ENCODE assay signal across 8 mouse cellular contexts in genomic region chr8:95025421-95025820, GRCm38 (mm10). TPM values are rescaled to one million over a fixed set of nuclear protein-coding genes. Genes with fewer than 3 reads are reported as not detected.
A peak's percentile ranks its signal among the peaks of the same experiment; 100 is the strongest.
DNase-seq lines count a peak whose midpoint lies in the region; ATAC-seq and TF ChIP-seq lines count a peak whose summit lies in the region.

No protein-coding gene starts in this region.

- no peak for ATAC-seq in liver, embryonic 14.5 days (ENCODE audit: insufficient read depth)
- ATAC-seq in hindbrain, embryonic 16.5 days = no peak

- WGBS in liver, embryonic 14.5 days (ENCODE audit: insufficient replicate concordance) = 59% methylated on average over 2 of the region's 2 CpGs
- 73% methylated on average over 2 of the region's 2 CpGs for WGBS in hindbrain, embryonic 16.5 days

- peak; percentile 78 for TF ChIP-seq RAD21 in MEL (IDR thresholded peaks at IDR 0.05; ENCODE audit: low read depth, low read length)

- TF ChIP-seq EP300 in MEL (IDR thresholded peaks at IDR 0.05; ENCODE audit: low read depth in 1 of 2, low read length in 2 of 2) = no peak
- no peak for TF ChIP-seq EP300 in liver, embryonic 14.5 days (IDR thresholded peaks at IDR 0.05; ENCODE audit: low read depth)

- no peak overlapping the region for H3K4me3 ChIP-seq in layer of hippocampus, adult 2 months
- H3K4me3 ChIP-seq in MEL (ENCODE audit: control insufficient read depth in 1 of 2, insufficient read depth in 1 of 2, low read depth in 2 of 2, low read length in 2 of 2) = no peak overlapping the region
- H3K4me3 ChIP-seq in liver, embryonic 14.5 days (ENCODE audit: insufficient read depth in 1 of 2, low read depth in 2 of 2, low read length in 2 of 2) = no peak overlapping the region
- no peak overlapping the region for H3K4me3 ChIP-seq in hindbrain, embryonic 16.5 days (ENCODE audit: low read length)

- H3K9me3 ChIP-seq in MEL (replicated peaks; ENCODE audit: insufficient read depth, low read length) = no peaks in the 10 kb centered on the region
- H3K9me3 ChIP-seq in liver, embryonic 14.5 days (ENCODE audit: control insufficient read depth, low read length) = no peaks in the 10 kb centered on the region
- H3K9me3 ChIP-seq in hindbrain, embryonic 16.5 days (ENCODE audit: control insufficient read depth, low read length) = no peaks in the 10 kb centered on the region

- H3K4me2 ChIP-seq in liver, embryonic 14.5 days (ENCODE audit: low read depth) = no peak overlapping the region
- H3K4me2 ChIP-seq in hindbrain, embryonic 16.5 days (ENCODE audit: low read length) = no peak overlapping the region

- no peak for TF ChIP-seq POLR2A in MEL (IDR thresholded peaks at IDR 0.05; ENCODE audit: control insufficient read depth in 1 of 2, insufficient read depth in 1 of 2, low read depth in 1 of 2, low read length in 2 of 2, poor library complexity in 1 of 2)

- H3K4me1 ChIP-seq in MEL (ENCODE audit: control insufficient read depth in 1 of 2, insufficient read depth in 2 of 2, low read length in 2 of 2) = no peaks in the 10 kb centered on the region
- H3K4me1 ChIP-seq in liver, embryonic 14.5 days (replicated peaks; ENCODE audit: control insufficient read depth in 2 of 2, insufficient read depth in 2 of 2, low read length in 1 of 2) = no peaks in the 10 kb centered on the region; a peak in 1 of 4 replicates
- H3K4me1 ChIP-seq in hindbrain, embryonic 16.5 days (ENCODE audit: control insufficient read depth, insufficient read depth, low read depth, low read length) = no peaks in the 10 kb centered on the region

- H3K79me2 ChIP-seq in MEL (ENCODE audit: control insufficient read depth, insufficient read depth, low read length, poor library complexity) = no peaks in the 10 kb centered on the region

- DNase-seq in layer of hippocampus, adult 2 months (ENCODE audit: low spot score in 2 of 2) = no peak
- no peak for DNase-seq in layer of hippocampus, adult 11-12 months (ENCODE audit: low spot score)
- peak; percentile 17 for DNase-seq in CD4-positive helper T cell, adult 2 months (ENCODE audit: low read depth, low spot score)
- DNase-seq in MEL (ENCODE audit: low read depth, low spot score) = peak; percentile 63
- no peak for DNase-seq in liver, embryonic 14.5 days (ENCODE audit: low read depth in 3 of 3, low spot score in 3 of 3)
- no peak for DNase-seq in neural tube, embryonic 10.5 days (ENCODE audit: extremely low spot score, low spot score)
- no peak for DNase-seq in gastrocnemius, postnatal 25 days

- TF ChIP-seq CTCF in layer of hippocampus, adult 2 months (conservative IDR thresholded peaks at IDR 0.05) = peak; percentile 71
- TF ChIP-seq CTCF in MEL (IDR thresholded peaks at IDR 0.05 in 2 of 3, conservative IDR thresholded peaks at IDR 0.05 in 1 of 3; ENCODE audit: control insufficient read depth in 1 of 3, insufficient read depth in 1 of 3, low read depth in 2 of 3, low read length in 3 of 3, poor library complexity in 1 of 3, severe bottlenecking in 1 of 3) = peak; percentile 73 to 74 (median 73)
- peak; percentile 75 for TF ChIP-seq CTCF in liver, embryonic 14.5 days (IDR thresholded peaks at IDR 0.05; ENCODE audit: low read depth)

- no peak overlapping the region for H3K27ac ChIP-seq in layer of hippocampus, adult 2 months
- H3K27ac ChIP-seq in MEL (ENCODE audit: control insufficient read depth, low read depth, low read length) = no peak overlapping the region
- no peak overlapping the region for H3K27ac ChIP-seq in liver, embryonic 14.5 days
- no peak overlapping the region for H3K27ac ChIP-seq in hindbrain, embryonic 16.5 days (ENCODE audit: low read depth, low read length)

- no peak overlapping the region for H3K9ac ChIP-seq in MEL (ENCODE audit: control insufficient read depth, low read depth, low read length, poor library complexity, severe bottlenecking)
- H3K9ac ChIP-seq in liver, embryonic 14.5 days (replicated peaks) = no peak overlapping the region
- H3K9ac ChIP-seq in hindbrain, embryonic 16.5 days (ENCODE audit: low read depth, low read length) = no peak overlapping the region

- H3K36me3 ChIP-seq in MEL (ENCODE audit: control insufficient read depth in 1 of 2, insufficient read depth in 2 of 2, low read length in 2 of 2) = no peaks in the 10 kb centered on the region
- H3K36me3 ChIP-seq in liver, embryonic 14.5 days (replicated peaks; ENCODE audit: control insufficient read depth, insufficient read depth, low read depth) = no peaks in the 10 kb centered on the region
- H3K36me3 ChIP-seq in hindbrain, embryonic 16.5 days (ENCODE audit: control insufficient read depth, insufficient read depth, low read length) = no peaks in the 10 kb centered on the region

- peaks cover 0 to 3% of the 10 kb centered on the region in 2 experiments; a peak in 2 of 4 replicates for H3K27me3 ChIP-seq in MEL (ENCODE audit: control insufficient read depth in 1 of 2, insufficient read depth in 2 of 2, low read length in 2 of 2)
- no peaks in the 10 kb centered on the region for H3K27me3 ChIP-seq in liver, embryonic 14.5 days (ENCODE audit: control insufficient read depth, insufficient read depth, low read length)
- no peaks in the 10 kb centered on the region for H3K27me3 ChIP-seq in hindbrain, embryonic 16.5 days (replicated peaks; ENCODE audit: control insufficient read depth, insufficient read depth, low read length)

TF ChIP-seq in MEL, 35 proteins besides CTCF, POLR2A, EP300 and RAD21:
- TF ChIP-seq ZC3H11A (IDR thresholded peaks at IDR 0.05; ENCODE audit: low read depth, low read length) (peak; percentile 60), SMC3 (IDR thresholded peaks at IDR 0.05; ENCODE audit: low read depth, low read length) (peak; percentile 64), HCFC1 (IDR thresholded peaks at IDR 0.05; ENCODE audit: low read depth, low read length) (no peak)

RNA-seq across cellular contexts. Expression of gene Adgrg3, which starts 7.9 kb away (rescaled TPM):
- total RNA-seq in layer of hippocampus, adult 2 months (2021) = under 1 TPM; 0.18 to 0.34 TPM
- not detected in 2 replicates for total RNA-seq in MEL (2012; rRNA removed)
- under 1 TPM in 1 of 2 experiments, not detected in 1; 0.08 TPM for polyA plus RNA-seq in MEL (2012; ENCODE audit: insufficient read depth in 1 of 2, insufficient read length in 2 of 2, low read depth in 1 of 2, low replicate concordance in 2 of 2, missing spikeins in 1 of 2)
- polyA plus RNA-seq in liver, embryonic 14.5 days (2012; rRNA removed) = 8.3 and 9.6 TPM in 2 replicates
- 4.9 and 5.8 TPM in 2 replicates for polyA plus RNA-seq in liver, embryonic 14.5 days (2014; fragmentation: Nextera tagmentation; extraction: Ambion mirVana)
- polyA plus RNA-seq in hindbrain, embryonic 16.5 days (2015; fragmentation: Nextera tagmentation; extraction: Ambion mirVana) = 1.2 and 1.3 TPM in 2 replicates
- under 1 TPM; 0.41 to 0.86 TPM for total RNA-seq in gastrocnemius, postnatal 25 days (2021)

RNA-seq across cellular contexts. Expression of gene Drc7, which starts 29.5 kb away (rescaled TPM):
- total RNA-seq in layer of hippocampus, adult 2 months (2021) = 1 to 10 TPM; 1.0 to 2.2 TPM
- total RNA-seq in MEL (2012; rRNA removed) = 0.04 TPM in 1 of 2 replicates, not detected in the other
- polyA plus RNA-seq in MEL (2012; ENCODE audit: insufficient read depth in 1 of 2, insufficient read length in 2 of 2, low read depth in 1 of 2, low replicate concordance in 2 of 2, missing spikeins in 1 of 2) = under 1 TPM in 1 of 2 experiments, not detected in 1; 0.07 TPM
- polyA plus RNA-seq in liver, embryonic 14.5 days (2012; rRNA removed) = 0.19 and 0.21 TPM in 2 replicates
- polyA plus RNA-seq in liver, embryonic 14.5 days (2014; fragmentation: Nextera tagmentation; extraction: Ambion mirVana) = 0.15 and 0.33 TPM in 2 replicates
- polyA plus RNA-seq in hindbrain, embryonic 16.5 days (2015; fragmentation: Nextera tagmentation; extraction: Ambion mirVana) = 3.1 and 3.2 TPM in 2 replicates
- not detected for total RNA-seq in gastrocnemius, postnatal 25 days (2021)

RNA-seq across cellular contexts. Expression of gene Adgrg1, which starts 50.9 kb away (rescaled TPM):
- total RNA-seq in layer of hippocampus, adult 2 months (2021) = 10 to 100 TPM; 89.7 to 90.5 TPM
- total RNA-seq in MEL (2012; rRNA removed) = 4.2 and 7.2 TPM in 2 replicates
- 10 to 100 TPM in 1 of 2 experiments, not detected in 1; 33.2 TPM for polyA plus RNA-seq in MEL (2012; ENCODE audit: insufficient read depth in 1 of 2, insufficient read length in 2 of 2, low read depth in 1 of 2, low replicate concordance in 2 of 2, missing spikeins in 1 of 2)
- polyA plus RNA-seq in liver, embryonic 14.5 days (2012; rRNA removed) = 46.8 and 55.8 TPM in 2 replicates
- 41.1 and 59.5 TPM in 2 replicates for polyA plus RNA-seq in liver, embryonic 14.5 days (2014; fragmentation: Nextera tagmentation; extraction: Ambion mirVana)
- polyA plus RNA-seq in hindbrain, embryonic 16.5 days (2015; fragmentation: Nextera tagmentation; extraction: Ambion mirVana) = 112 and 135 TPM in 2 replicates
- total RNA-seq in gastrocnemius, postnatal 25 days (2021) = 10 to 100 TPM; 16.7 to 22.6 TPM

RNA-seq across cellular contexts. Expression of gene Katnb1, which starts 55.6 kb away (rescaled TPM):
- 10 to 100 TPM; 33.9 to 45.9 TPM for total RNA-seq in layer of hippocampus, adult 2 months (2021)
- total RNA-seq in MEL (2012; rRNA removed) = 13.6 and 14.2 TPM in 2 replicates
- 10 to 100 TPM in 1 of 2 experiments, not detected in 1; 23.8 TPM for polyA plus RNA-seq in MEL (2012; ENCODE audit: insufficient read depth in 1 of 2, insufficient read length in 2 of 2, low read depth in 1 of 2, low replicate concordance in 2 of 2, missing spikeins in 1 of 2)
- polyA plus RNA-seq in liver, embryonic 14.5 days (2012; rRNA removed) = 7.4 and 8.4 TPM in 2 replicates
- polyA plus RNA-seq in liver, embryonic 14.5 days (2014; fragmentation: Nextera tagmentation; extraction: Ambion mirVana) = 8.0 and 10.1 TPM in 2 replicates
- 47.0 and 48.4 TPM in 2 replicates for polyA plus RNA-seq in hindbrain, embryonic 16.5 days (2015; fragmentation: Nextera tagmentation; extraction: Ambion mirVana)
- 1 to 10 TPM; 5.6 to 7.3 TPM for total RNA-seq in gastrocnemius, postnatal 25 days (2021)

Comparison
In these comparisons a context has a peak if more than half of its experiments do, and no peak if none do; other contexts are left out.
1. DNase-seq: peak in CD4-positive helper T cell, adult 2 months (single experiment) and MEL (single experiment); none in layer of hippocampus, adult 2 months (0 of 2), layer of hippocampus, adult 11-12 months (single experiment), liver, embryonic 14.5 days (0 of 3), neural tube, embryonic 10.5 days (single experiment) and gastrocnemius, postnatal 25 days (single experiment).
2. Peak in every context shown above with its lines, with median percentiles within 50 percentile points of each other: CTCF ChIP-seq.